Mouse (Mus musculus): ENCODE data around the gene Gse1.

Gse1 gene

GRCm38 (mm10) chr8:120445249-120445648, 217.0 kb downstream of the Gse1 start:
- no peak for DNase-seq (ENCODE audit: low read depth, low spot score)

- no peak for DNase-seq (ENCODE audit: low read depth, low spot score)
These were observed 219.9 kb downstream of the Gse1 start for GRCm38 (mm10) chr8:120448131-120448530.

DNA sequence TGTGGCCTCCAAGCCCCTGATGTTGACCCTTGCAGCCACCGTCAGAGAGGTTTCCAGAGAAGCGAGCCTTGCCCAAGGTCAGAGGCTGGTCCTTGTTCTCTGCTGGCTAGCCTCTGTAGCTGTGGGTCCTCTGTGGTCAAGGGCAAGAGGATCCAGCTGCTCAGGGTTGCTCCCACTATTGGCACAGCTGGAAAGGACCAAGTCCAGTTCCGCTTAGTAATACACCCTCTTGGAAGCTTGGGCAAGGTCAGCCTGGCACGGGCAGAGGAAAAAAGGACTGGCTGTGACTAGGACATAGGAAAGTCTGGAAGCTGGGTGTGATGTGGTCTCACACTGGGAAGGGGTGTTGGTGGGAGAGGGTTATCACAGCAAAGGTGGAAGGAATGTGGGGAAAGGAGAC, 220.9 kb downstream of the Gse1 start:
- no peak for DNase-seq (ENCODE audit: low read depth, low spot score)

GRCm38 (mm10) chr8:120449608-120450031, 221.4 kb downstream of the Gse1 start:
- DNase-seq (ENCODE audit: low read depth, low spot score) = no peak

DNA sequence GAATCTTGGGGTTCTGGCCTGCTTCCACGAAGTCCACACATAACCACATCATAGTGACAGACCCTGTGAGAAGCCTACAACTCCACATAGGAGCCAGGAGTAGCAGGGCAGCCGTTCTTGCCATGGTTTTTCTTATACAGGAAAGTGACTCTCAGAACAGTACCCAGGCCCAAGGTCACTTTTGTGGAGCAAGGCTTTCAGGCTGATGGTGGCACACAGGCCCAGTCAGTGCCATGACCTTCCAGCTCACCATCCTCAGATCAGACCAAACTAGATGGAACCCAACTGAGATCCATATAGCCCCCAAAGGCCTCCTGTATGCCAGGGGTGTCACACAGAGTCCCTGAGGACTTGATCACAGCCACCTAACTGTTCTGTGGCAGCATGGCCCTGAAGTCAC, 223.9 kb downstream of the Gse1 start:
- DNase-seq (ENCODE audit: low read depth, low spot score) = no peak

DNA sequence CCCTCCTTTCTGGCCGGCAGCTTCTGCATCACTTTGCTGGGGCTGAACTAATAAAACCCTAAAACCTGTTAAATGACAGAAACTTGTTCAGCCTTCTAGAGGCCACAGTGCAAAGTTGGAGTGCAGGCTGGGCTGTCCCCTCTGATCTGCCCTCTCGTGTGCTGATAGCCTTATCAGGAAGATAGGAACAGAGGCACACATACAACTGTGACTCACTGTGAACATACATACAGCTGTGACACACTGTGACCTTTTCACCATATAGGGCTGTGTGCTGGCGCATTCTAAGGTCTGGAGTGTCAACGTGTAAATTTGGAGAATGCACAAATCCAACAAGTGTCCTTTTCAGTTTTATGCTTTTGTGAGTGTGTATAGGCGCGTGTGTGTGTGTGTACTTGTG, 226.1 kb downstream of the Gse1 start:
- no peak for DNase-seq (ENCODE audit: low read depth, low spot score)

DNA sequence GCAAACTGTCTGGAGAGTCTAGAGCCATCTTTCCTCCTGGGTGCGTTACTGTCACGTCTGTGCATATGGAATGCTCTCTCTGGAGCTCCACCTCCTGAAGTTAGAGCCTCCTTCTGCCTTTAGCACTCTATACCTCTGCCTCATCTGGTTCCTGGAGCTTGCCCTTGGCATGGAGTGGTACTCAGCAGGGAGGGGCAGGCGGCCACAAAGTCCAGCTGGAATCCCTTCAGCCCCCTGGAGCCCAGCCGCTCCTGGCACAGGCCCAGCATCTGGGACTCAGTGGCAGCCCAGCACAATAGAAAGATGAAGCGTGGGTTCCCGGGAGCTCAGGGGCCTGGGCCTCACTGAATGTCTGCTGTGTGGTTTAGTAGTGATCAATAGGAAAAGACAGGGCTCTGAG, 232.1 kb downstream of the Gse1 start:
- no peak for DNase-seq (ENCODE audit: low read depth, low spot score)

DNA sequence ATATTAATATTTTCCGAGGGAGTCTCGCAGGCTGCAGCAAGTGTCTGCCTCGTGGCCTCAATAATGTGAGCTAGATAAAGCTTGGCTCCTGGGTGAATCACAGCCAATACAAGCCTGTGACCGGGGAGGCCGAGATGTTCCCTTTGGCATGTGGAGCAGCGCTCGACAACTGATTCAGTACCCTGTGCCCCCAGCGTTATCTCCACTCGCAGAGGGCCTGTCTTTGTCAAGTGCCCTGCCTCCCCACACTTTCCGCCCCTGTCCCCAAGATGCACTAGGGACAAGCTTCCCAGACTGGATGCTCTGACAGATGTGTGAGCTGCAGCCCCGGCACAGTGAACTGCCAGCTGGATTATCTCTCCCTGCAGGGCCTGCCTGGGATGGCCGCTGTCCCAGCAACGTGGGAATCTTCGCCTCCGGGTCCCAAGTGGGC, 233.9 kb downstream of the Gse1 start:
- no peak for DNase-seq (ENCODE audit: low read depth, low spot score)

GRCm38 (mm10) chr8:120462611-120463010, 234.4 kb downstream of the Gse1 start:
- no peak for DNase-seq (ENCODE audit: low read depth, low spot score)

GRCm38 (mm10) chr8:120463918-120464584, 235.8 kb downstream of the Gse1 start:
- no peak for DNase-seq (ENCODE audit: low read depth, low spot score)

GRCm38 (mm10) chr8:120464585-120464937, 236.3 kb downstream of the Gse1 start:
- no peak for DNase-seq (ENCODE audit: low read depth, low spot score)

DNA sequence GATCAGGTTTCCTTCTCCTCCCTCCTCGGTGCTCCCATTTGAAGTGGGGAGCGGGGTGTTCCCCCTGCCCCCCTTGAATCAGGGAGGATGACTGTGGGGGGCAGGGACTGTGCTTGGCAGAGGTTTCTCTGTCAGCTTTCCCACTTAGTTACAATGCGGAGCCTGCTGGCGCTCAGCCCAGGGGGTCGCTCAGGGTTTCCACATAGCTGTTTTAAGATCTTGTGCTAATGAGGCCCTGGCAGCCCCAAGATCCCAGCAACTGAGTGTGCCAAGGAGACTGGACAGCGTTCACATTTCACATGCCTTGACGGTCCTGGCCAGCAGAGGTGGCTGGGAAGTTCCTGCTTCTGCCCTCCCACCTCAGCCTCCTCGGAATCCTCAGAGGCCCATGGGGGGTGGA, 237.5 kb downstream of the Gse1 start:
- no peak for DNase-seq (ENCODE audit: low read depth, low spot score)

- DNase-seq (ENCODE audit: low read depth, low spot score) = no peak
These were observed 238.0 kb downstream of the Gse1 start for GRCm38 (mm10) chr8:120466266-120466665.

DNA sequence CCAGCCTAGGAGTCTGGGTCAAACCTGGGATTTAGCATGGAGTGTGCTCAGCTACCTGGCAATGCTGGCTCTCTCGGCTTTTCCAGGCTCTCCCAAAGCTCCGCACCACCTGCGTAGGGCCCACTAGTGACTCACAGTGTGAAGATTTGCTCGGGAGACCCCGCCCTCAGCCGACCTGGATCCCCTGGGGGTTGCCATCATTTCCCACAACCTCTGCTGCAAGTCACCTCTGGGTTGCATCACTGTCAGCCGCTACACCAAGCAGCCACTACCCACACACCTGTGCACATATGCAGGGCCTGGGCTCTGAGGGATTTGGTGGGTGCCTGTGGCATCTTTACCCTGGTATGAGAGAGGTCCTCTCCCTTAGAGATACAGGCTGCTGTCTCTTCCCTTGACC, 239.3 kb downstream of the Gse1 start:
- DNase-seq (ENCODE audit: low read depth, low spot score) = no peak

DNA sequence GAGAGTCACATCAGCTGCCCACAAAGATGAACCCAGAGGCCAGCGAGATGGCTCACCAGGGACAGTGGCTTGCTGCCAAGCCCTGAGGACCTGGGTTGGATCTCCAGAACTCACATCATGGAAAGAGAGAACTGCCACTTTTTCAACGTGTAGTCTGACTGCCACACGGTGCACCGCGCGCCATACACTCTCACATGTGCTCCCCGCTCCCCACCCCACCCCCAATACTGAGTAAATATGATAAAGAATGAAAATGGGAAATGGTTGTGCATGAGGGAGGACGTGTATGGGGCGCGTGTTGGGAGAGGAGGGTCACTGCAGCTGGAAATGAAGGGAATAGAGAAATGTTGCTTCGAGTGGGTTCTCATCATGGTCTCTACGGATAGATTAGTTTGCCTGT, 241.9 kb downstream of the Gse1 start:
- DNase-seq (ENCODE audit: low read depth, low spot score) = no peak

DNA sequence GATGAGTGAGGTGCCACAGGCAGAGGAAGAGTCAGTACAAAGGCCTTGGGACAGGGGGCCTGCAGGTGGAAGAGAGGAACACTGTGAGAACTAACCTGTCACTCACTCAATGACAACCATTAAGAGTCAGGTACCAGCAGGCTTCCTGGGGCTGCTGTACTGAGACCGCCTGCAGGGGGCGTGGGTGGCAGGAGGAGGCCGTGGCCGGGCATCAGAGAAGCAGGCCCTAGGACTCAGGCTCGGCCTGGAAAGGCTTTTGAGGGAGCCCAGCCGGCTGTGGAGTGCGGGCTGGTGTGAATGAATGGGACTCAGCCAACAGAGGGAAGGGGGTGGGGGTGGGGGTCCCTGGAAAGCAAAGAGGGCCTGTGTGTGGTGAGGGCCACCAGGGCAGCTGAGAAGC, 242.9 kb downstream of the Gse1 start:
- DNase-seq (ENCODE audit: low read depth, low spot score) = no peak

GRCm38 (mm10) chr8:120471752-120472151, 243.5 kb downstream of the Gse1 start:
- DNase-seq (ENCODE audit: low read depth, low spot score) = no peak

DNA sequence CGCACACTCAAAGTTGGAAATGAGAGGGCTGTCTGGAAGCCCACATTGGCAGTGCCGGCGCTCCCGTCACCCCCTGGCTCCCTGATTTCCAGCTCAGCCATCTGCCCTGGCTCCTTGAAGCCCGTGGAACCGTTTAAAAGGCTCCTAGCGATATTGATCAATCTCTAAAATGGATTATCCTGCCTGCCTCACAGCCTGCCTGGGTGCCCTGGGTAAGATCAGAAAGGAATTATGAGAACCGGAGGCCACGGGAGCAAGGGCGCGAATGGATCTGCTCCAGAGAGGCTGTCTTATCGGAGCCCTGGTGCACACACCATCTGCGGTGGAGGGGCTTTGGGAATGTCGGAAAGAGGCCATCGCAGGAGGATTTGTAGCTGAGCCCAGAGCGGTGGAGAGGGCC, 244.0 kb downstream of the Gse1 start:
- DNase-seq (ENCODE audit: low read depth, low spot score) = no peak

GRCm38 (mm10) chr8:120473729-120474364, 245.6 kb downstream of the Gse1 start:
- no peak for DNase-seq (ENCODE audit: low read depth, low spot score)

DNA sequence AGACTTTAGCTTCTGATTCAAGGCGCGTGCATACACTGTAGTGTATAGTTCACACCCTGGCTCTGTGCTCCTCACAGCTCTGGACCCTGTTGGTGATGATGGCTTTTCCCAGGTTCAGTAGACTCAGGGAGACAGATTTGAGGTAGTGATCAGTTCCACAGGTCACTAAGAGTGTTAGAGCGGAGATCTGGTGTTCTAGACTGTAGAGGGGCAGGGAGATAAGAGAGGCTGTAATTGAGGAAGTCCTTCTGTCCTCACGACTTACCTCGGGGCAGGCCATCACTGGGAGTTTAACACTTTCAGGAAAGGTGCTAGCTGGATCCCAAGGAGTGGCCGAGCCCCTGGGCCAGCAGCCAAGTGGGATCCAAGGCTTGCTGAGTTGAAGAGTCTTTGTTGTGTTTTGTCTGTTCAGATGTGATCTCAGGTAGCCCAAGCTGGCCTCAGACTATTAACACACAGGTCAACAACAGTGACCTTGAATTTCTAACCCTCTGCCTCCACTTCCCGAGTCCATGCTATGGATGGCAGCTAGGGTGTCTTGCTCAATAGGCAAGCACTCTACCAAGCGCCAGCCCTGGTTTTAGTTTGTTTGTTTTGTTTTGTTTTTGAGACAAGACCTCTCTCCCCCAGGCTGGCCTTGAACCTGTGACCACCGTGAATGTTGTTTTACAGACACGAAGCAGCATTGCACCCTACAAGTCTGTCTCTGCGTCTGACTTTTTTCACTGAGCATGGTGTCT, 246.4 kb downstream of the Gse1 start:
- DNase-seq (ENCODE audit: low read depth, low spot score) = no peak

DNA sequence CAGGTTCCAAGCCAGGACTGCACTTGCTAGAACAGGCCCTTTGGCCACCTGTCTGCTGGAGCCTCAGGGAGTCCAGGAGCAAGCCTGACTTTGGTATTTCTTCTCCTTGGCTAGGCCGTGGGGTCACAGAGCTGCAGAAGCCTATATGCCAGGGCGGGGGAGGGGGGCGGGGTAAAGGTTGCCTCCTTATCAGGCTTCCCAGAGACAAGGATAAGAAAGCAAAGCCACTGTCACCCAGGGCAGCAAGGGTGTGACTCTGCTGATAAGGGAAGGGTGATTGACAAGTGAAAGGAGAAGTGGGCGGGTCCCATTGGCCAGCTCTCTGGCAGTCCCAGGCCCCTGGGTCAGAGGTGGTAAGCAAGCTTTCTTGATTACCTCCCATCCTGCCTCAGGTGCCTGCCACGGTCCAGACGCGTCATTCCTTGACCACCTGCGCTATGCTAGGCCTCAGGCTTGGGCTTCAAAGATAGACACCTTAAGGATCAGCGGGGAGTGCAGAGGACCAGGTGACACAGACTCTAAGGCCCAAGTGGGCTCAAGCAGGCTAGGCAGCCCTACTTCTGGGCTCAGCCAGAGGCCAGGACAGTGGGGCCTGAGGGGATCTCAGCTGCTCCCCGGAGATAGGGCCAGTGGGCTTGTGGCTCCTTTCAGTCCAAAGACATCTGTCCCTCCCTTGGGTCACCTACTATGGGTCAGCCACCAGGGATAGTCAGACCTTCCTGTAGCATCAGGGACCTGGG, 247.4 kb downstream of the Gse1 start:
- DNase-seq (ENCODE audit: low read depth, low spot score) = no peak
